Mouse (Mus musculus) limb, embryonic 15.5 days (tissue): ENCODE measurements around the gene Cox7a1. TPM values are rescaled to one million over a fixed set of nuclear protein-coding genes. Genes with fewer than 3 reads are reported as not detected.
A peak's percentile ranks its signal among the peaks of the same experiment; 100 is the strongest.

ENCODE experiments used
- ATAC-seq: fragments of 200-750 bp; cut with Nextera tagmentation; 2 replicates; pipeline ENCODE4 v1.8.0; 2017; ENCODE audit warnings: low read depth, moderate TSS enrichment; ENCODE audit not compliant: insufficient number of reproducible peaks, low FRiP score, low TSS enrichment
- H3K27ac ChIP-seq: fragments of 300-500 bp; sonication (generic); 2 replicates; pipeline ENCODE4 v1.5.1; 2015; ENCODE audit warnings: moderate library complexity, mild to moderate bottlenecking, inconsistent platforms
- H3K27me3 ChIP-seq: fragments of 300-500 bp; sonication (generic); 2 replicates; pipeline ENCODE4 v1.6.1; 2015; ENCODE audit warnings: inconsistent platforms
- H3K36me3 ChIP-seq: fragments of 300-500 bp; sonication (generic); 2 replicates; pipeline ENCODE4 v1.6.1; 2015; ENCODE audit warnings: inconsistent platforms
- H3K4me1 ChIP-seq: fragments of 300-500 bp; sonication (generic); 2 replicates; pipeline ENCODE4 v1.6.1; 2015; ENCODE audit warnings: inconsistent platforms
- H3K4me2 ChIP-seq: fragments of 300-500 bp; sonication (generic); 2 replicates; pipeline ENCODE4 v1.6.1; 2015; ENCODE audit warnings: mild to moderate bottlenecking, inconsistent platforms
- H3K4me3 ChIP-seq: fragments of 300-500 bp; sonication (generic); 2 replicates; pipeline ENCODE4 v1.5.1; 2015; ENCODE audit warnings: mild to moderate bottlenecking, inconsistent platforms
- H3K9ac ChIP-seq: fragments of 300-500 bp; sonication (generic); 2 replicates; pipeline ENCODE4 v1.6.1; 2015; ENCODE audit warnings: inconsistent platforms
- H3K9me3 ChIP-seq: fragments of 300-500 bp; sonication (generic); 2 replicates; pipeline ENCODE4 v1.6.1; 2016; ENCODE audit warnings: inconsistent platforms
- WGBS: fragments of 180-500 bp; shearing (Covaris S2); methylation state at CpG from one replicate; pipeline ENCODE4 v1.1.7; 2015; 5-methylcytosine and 5-hydroxymethylcytosine counted together
- polyA plus RNA-seq: library from polyadenylated mRNA; unstranded; fragments of >200 nt; fragmentation: Nextera tagmentation; extraction: Ambion mirVana; gene quantifications from 2 replicates; pipeline ENCODE4 v1.2.1, GENCODE M21; 2015

Cox7a1 gene
- 3.4 and 10.1 TPM in 2 replicates for polyA plus RNA-seq

- H3K27me3 ChIP-seq, result no peaks in the 10 kb centered on the region
- peaks cover 41% of the 10 kb centered on the region for H3K36me3 ChIP-seq
- H3K9me3 ChIP-seq, result no peaks in the 10 kb centered on the region
- H3K4me3 ChIP-seq, result peak within 1 kb of the TSS; percentile 18
- no peak within 1 kb of the TSS for H3K27ac ChIP-seq
- peaks cover 9% of the 10 kb centered on the region for H3K4me1 ChIP-seq
- 3% methylated on average over 11 of the region's 11 CpGs for WGBS
- H3K9ac ChIP-seq, result no peak within 1 kb of the TSS; the same call in 1 of the 2 replicates
- ATAC-seq, result 0 out of 2 replicates have a peak, but pooled peaks have one; percentile 20
- peak within 1 kb of the TSS; percentile 42 for H3K4me2 ChIP-seq
These were observed at the start of gene Cox7a1 for GRCm38 (mm10) chr7:30183879-30184289. TSS of gene Cox7a1 (plus strand) at chr7:30184144.

- Histone ChIP-seq H3K4me2 (no peak overlapping the region), H3K27ac (no peak overlapping the region), H3K27me3 (no peaks in the 10 kb centered on the region), H3K4me3 (no peak overlapping the region), H3K9ac (no peak overlapping the region), H3K9me3 (no peaks in the 10 kb centered on the region), H3K36me3 (peaks cover 76% of the 10 kb centered on the region), H3K4me1 (no peaks in the 10 kb centered on the region)
- 92% methylated on average over 10 of the region's 10 CpGs for WGBS
- no peak for ATAC-seq
These were observed 47.1 kb upstream of the Cox7a1 start for GRCm38 (mm10) chr7:30136826-30137225.

GRCm38 (mm10) chr7:30143170-30143554 lies 40.8 kb upstream of the Cox7a1 start:
- no peak for ATAC-seq
- 13% methylated on average over 8 of the region's 8 CpGs for WGBS
- H3K36me3 ChIP-seq, result peaks cover 37% of the 10 kb centered on the region

GRCm38 (mm10) chr7:30143555-30144209 lies 40.3 kb upstream of the Cox7a1 start:
- WGBS, result 2% methylated on average over 35 of the region's 35 CpGs
- H3K36me3 ChIP-seq, result peaks cover 37% of the 10 kb centered on the region
- ATAC-seq, result peak; percentile 91

More at GRCm38 (mm10) chr7:30143170-30143554, 40.8 kb upstream of the Cox7a1 start:
- Histone ChIP-seq H3K9me3 (0 out of 2 replicates have a peak, but pooled peaks cover 8% of the 10 kb centered on the region), H3K4me1 (0 out of 2 replicates have a peak, but pooled peaks cover 4% of the 10 kb centered on the region), H3K4me3 (peak overlapping the region; percentile 60), H3K9ac (peak overlapping the region; percentile 56), H3K27me3 (no peaks in the 10 kb centered on the region), H3K4me2 (peak overlapping the region; percentile 67), H3K27ac (peak overlapping the region; percentile 92)

GRCm38 (mm10) chr7:30147011-30147410 lies 36.9 kb upstream of the Cox7a1 start:
- WGBS, result 96% methylated on average over 5 of the region's 5 CpGs
- H3K36me3 ChIP-seq, result peaks cover 51% of the 10 kb centered on the region

More at GRCm38 (mm10) chr7:30143555-30144209, 40.3 kb upstream of the Cox7a1 start:
- peak overlapping the region; percentile 56 for H3K9ac ChIP-seq
- peak overlapping the region; percentile 60 for H3K4me3 ChIP-seq
- peak overlapping the region; percentile 92 for H3K27ac ChIP-seq
- 0 out of 2 replicates have a peak, but pooled peaks cover 4% of the 10 kb centered on the region for H3K4me1 ChIP-seq
- peak overlapping the region; percentile 67 for H3K4me2 ChIP-seq
- no peaks in the 10 kb centered on the region for H3K27me3 ChIP-seq
- peaks cover 11% of the 10 kb centered on the region; the same call in 1 of the 2 replicates for H3K9me3 ChIP-seq

GRCm38 (mm10) chr7:30154040-30154439 lies 29.9 kb upstream of the Cox7a1 start:
- no peak overlapping the region for H3K4me3 ChIP-seq
- no peak overlapping the region for H3K9ac ChIP-seq
- no peaks in the 10 kb centered on the region for H3K27me3 ChIP-seq
- H3K9me3 ChIP-seq, result peaks cover 69% of the 10 kb centered on the region
- ATAC-seq, result no peak
- H3K36me3 ChIP-seq, result peaks cover 80% of the 10 kb centered on the region
- WGBS, result 100% methylated on average over 1 of the region's 1 CpGs
- H3K27ac ChIP-seq, result no peak overlapping the region
- no peaks in the 10 kb centered on the region for H3K4me1 ChIP-seq
- H3K4me2 ChIP-seq, result no peak overlapping the region

More at GRCm38 (mm10) chr7:30147011-30147410, 36.9 kb upstream of the Cox7a1 start:
- Histone ChIP-seq H3K4me1 (0 out of 2 replicates have a peak, but pooled peaks cover 4% of the 10 kb centered on the region), H3K27me3 (no peaks in the 10 kb centered on the region), H3K27ac (no peak overlapping the region), H3K9ac (no peak overlapping the region), H3K4me2 (no peak overlapping the region), H3K9me3 (peaks cover 36% of the 10 kb centered on the region), H3K4me3 (no peak overlapping the region)
- ATAC-seq, result no peak

- no peak for ATAC-seq
- Histone ChIP-seq H3K4me3 (no peak overlapping the region), H3K27me3 (no peaks in the 10 kb centered on the region), H3K36me3 (peaks cover 79% of the 10 kb centered on the region), H3K9me3 (peaks cover 68% of the 10 kb centered on the region), H3K27ac (no peak overlapping the region), H3K4me2 (no peak overlapping the region), H3K4me1 (no peaks in the 10 kb centered on the region), H3K9ac (no peak overlapping the region)
- 92% methylated on average over 3 of the region's 3 CpGs for WGBS
These were observed 28.4 kb upstream of the Cox7a1 start for GRCm38 (mm10) chr7:30155507-30155906.

GRCm38 (mm10) chr7:30163113-30163512 lies 20.8 kb upstream of the Cox7a1 start:
- Histone ChIP-seq H3K4me2 (no peak overlapping the region), H3K9ac (no peak overlapping the region), H3K27me3 (no peaks in the 10 kb centered on the region), H3K9me3 (peaks cover 62% of the 10 kb centered on the region), H3K27ac (no peak overlapping the region), H3K36me3 (peaks cover 91% of the 10 kb centered on the region), H3K4me1 (no peaks in the 10 kb centered on the region), H3K4me3 (no peak overlapping the region)
- ATAC-seq, result no peak
- 96% methylated on average over 5 of the region's 5 CpGs for WGBS

GRCm38 (mm10) chr7:30164745-30165144 lies 19.2 kb upstream of the Cox7a1 start:
- H3K27ac ChIP-seq, result no peak overlapping the region
- H3K4me1 ChIP-seq, result no peaks in the 10 kb centered on the region; the same call in 1 of the 2 replicates
- no peak for ATAC-seq
- H3K9ac ChIP-seq, result no peak overlapping the region
- no peak overlapping the region for H3K4me2 ChIP-seq
- no peaks in the 10 kb centered on the region for H3K27me3 ChIP-seq
- WGBS, result 90% methylated on average over 2 of the region's 2 CpGs
- H3K4me3 ChIP-seq, result no peak overlapping the region
- H3K9me3 ChIP-seq, result peaks cover 47% of the 10 kb centered on the region
- H3K36me3 ChIP-seq, result peaks cover 74% of the 10 kb centered on the region

GRCm38 (mm10) chr7:30168914-30169582 lies 14.9 kb upstream of the Cox7a1 start:
- WGBS, result 2% methylated on average over 21 of the region's 21 CpGs

GRCm38 (mm10) chr7:30169583-30170282 lies 14.2 kb upstream of the Cox7a1 start, which contains the start of gene Zfp146:
TSS of gene Zfp146 (minus strand) at chr7:30169750.
- H3K4me3 ChIP-seq, result peak within 1 kb of the TSS; percentile 61
- under 1% methylated on average over 36 of the region's 36 CpGs for WGBS

More at GRCm38 (mm10) chr7:30168914-30169582, 14.9 kb upstream of the Cox7a1 start:
- H3K4me2 ChIP-seq, result peak overlapping the region; percentile 59
- peaks cover 19% of the 10 kb centered on the region for H3K9me3 ChIP-seq
- peaks cover 33% of the 10 kb centered on the region for H3K36me3 ChIP-seq
- ATAC-seq, result peak; percentile 33
- H3K27ac ChIP-seq, result peak overlapping the region; percentile 93
- peak overlapping the region; percentile 61 for H3K4me3 ChIP-seq
- peaks cover 8% of the 10 kb centered on the region for H3K4me1 ChIP-seq
- no peaks in the 10 kb centered on the region for H3K27me3 ChIP-seq
- H3K9ac ChIP-seq, result peak overlapping the region; percentile 64

More at GRCm38 (mm10) chr7:30169583-30170282, 14.2 kb upstream of the Cox7a1 start, which contains the start of gene Zfp146:
- peak within 1 kb of the TSS; percentile 59 for H3K4me2 ChIP-seq
- peak within 1 kb of the TSS; percentile 64 for H3K9ac ChIP-seq
- ATAC-seq, result peak; percentile 97
- H3K4me1 ChIP-seq, result peaks cover 8% of the 10 kb centered on the region
- peaks cover 29% of the 10 kb centered on the region for H3K36me3 ChIP-seq
- peak within 1 kb of the TSS; percentile 93 for H3K27ac ChIP-seq
- H3K27me3 ChIP-seq, result no peaks in the 10 kb centered on the region
- peaks cover 15% of the 10 kb centered on the region; the same call in 1 of the 2 replicates for H3K9me3 ChIP-seq
